Mouse (Mus musculus) liver, embryonic 14.5 days (tissue): ENCODE data around the gene Metrn.

Source experiments
- CTCF ChIP-seq: IDR thresholded peaks from 2 replicates; pipeline ENCODE4 v1.5.1; 2016; ENCODE audit warnings: antibody characterized with exemption, low read depth, control low read depth
- EP300 ChIP-seq: IDR thresholded peaks from 2 replicates; pipeline ENCODE4 v1.6.1; 2016; ENCODE audit warnings: antibody characterized with exemption, low read depth

GRCm38 (mm10) chr17:25843122-25843521 lies 46.2 kb upstream of the Metrn start:
- no peak for TF ChIP-seq EP300
- no peak for TF ChIP-seq CTCF
